Mouse (Mus musculus): ENCODE measurements around the gene Il19. TPM values are rescaled to one million over a fixed set of nuclear protein-coding genes. Genes with fewer than 3 reads are reported as not detected.

The Il19 gene
- 0.21 and 0.25 TPM in 2 replicates for polyA plus RNA-seq (2014; fragmentation: Nextera tagmentation; extraction: Ambion mirVana)

GRCm38 (mm10) chr1:130940065-130940687 lies at the start of gene Il19:
Gene Il19 (minus strand): TSS chr1:130940115.
- ATAC-seq (ENCODE audit: low read depth) (no peak), DNase-seq (ENCODE audit: low spot score) (no peak)
- Histone ChIP-seq H3K4me3 (ENCODE audit: low read depth, low read length) (no peak within 1 kb of the TSS), H3K4me1 (ENCODE audit: control insufficient read depth, insufficient read depth, low read length) (no peaks in the 10 kb centered on the region; the same call in none of the 2 replicates), H3K4me2 (ENCODE audit: low read depth, low read length) (no peak within 1 kb of the TSS), H3K27me3 (replicated peaks; ENCODE audit: control insufficient read depth, insufficient read depth, low read length) (no peaks in the 10 kb centered on the region), H3K36me3 (ENCODE audit: control insufficient read depth, insufficient read depth, low read length) (no peaks in the 10 kb centered on the region), H3K27ac (replicated peaks; ENCODE audit: low read depth, low read length) (no peak within 1 kb of the TSS), H3K9ac (ENCODE audit: low read depth, low read length) (no peak within 1 kb of the TSS), H3K9me3 (ENCODE audit: control insufficient read depth, low read length) (no peaks in the 10 kb centered on the region)
- 51% methylated on average over 4 of the region's 4 CpGs for WGBS

- DNase-seq (ENCODE audit: low spot score) (no peak), ATAC-seq (ENCODE audit: low read depth) (no peak)
- H3K27me3 ChIP-seq (replicated peaks; ENCODE audit: control insufficient read depth, insufficient read depth, low read length): no peaks in the 10 kb centered on the region
- 88% methylated on average over 3 of the region's 3 CpGs for WGBS
- H3K4me3 ChIP-seq (ENCODE audit: low read depth, low read length): no peak overlapping the region
- no peaks in the 10 kb centered on the region for H3K36me3 ChIP-seq (ENCODE audit: control insufficient read depth, insufficient read depth, low read length)
- H3K4me2 ChIP-seq (ENCODE audit: low read depth, low read length): no peak overlapping the region
- H3K27ac ChIP-seq (replicated peaks; ENCODE audit: low read depth, low read length): no peak overlapping the region
- no peak overlapping the region for H3K9ac ChIP-seq (ENCODE audit: low read depth, low read length)
- H3K9me3 ChIP-seq (ENCODE audit: control insufficient read depth, low read length): no peaks in the 10 kb centered on the region
- H3K4me1 ChIP-seq (ENCODE audit: control insufficient read depth, insufficient read depth, low read length): no peaks in the 10 kb centered on the region
Measured at GRCm38 (mm10) chr1:130989331-130989730, 49.4 kb upstream of the Il19 start.

- Histone ChIP-seq H3K4me2 (ENCODE audit: low read depth, low read length) (no peak overlapping the region), H3K27me3 (replicated peaks; ENCODE audit: control insufficient read depth, insufficient read depth, low read length) (no peaks in the 10 kb centered on the region), H3K27ac (replicated peaks; ENCODE audit: low read depth, low read length) (no peak overlapping the region), H3K9me3 (ENCODE audit: control insufficient read depth, low read length) (no peaks in the 10 kb centered on the region), H3K36me3 (ENCODE audit: control insufficient read depth, insufficient read depth, low read length) (no peaks in the 10 kb centered on the region), H3K4me1 (ENCODE audit: control insufficient read depth, insufficient read depth, low read length) (no peaks in the 10 kb centered on the region), H3K4me3 (ENCODE audit: low read depth, low read length) (no peak overlapping the region), H3K9ac (ENCODE audit: low read depth, low read length) (no peak overlapping the region)
- no peak for DNase-seq (ENCODE audit: low spot score)
- ATAC-seq (ENCODE audit: low read depth): no peak
Measured at GRCm38 (mm10) chr1:130987418-130987817, 47.5 kb upstream of the Il19 start.

- Histone ChIP-seq H3K4me2 (ENCODE audit: low read depth, low read length) (no peak overlapping the region), H3K36me3 (ENCODE audit: control insufficient read depth, insufficient read depth, low read length) (no peaks in the 10 kb centered on the region), H3K4me3 (ENCODE audit: low read depth, low read length) (no peak overlapping the region), H3K27ac (replicated peaks; ENCODE audit: low read depth, low read length) (no peak overlapping the region), H3K9me3 (ENCODE audit: control insufficient read depth, low read length) (no peaks in the 10 kb centered on the region), H3K4me1 (ENCODE audit: control insufficient read depth, insufficient read depth, low read length) (no peaks in the 10 kb centered on the region), H3K27me3 (replicated peaks; ENCODE audit: control insufficient read depth, insufficient read depth, low read length) (no peaks in the 10 kb centered on the region), H3K9ac (ENCODE audit: low read depth, low read length) (no peak overlapping the region)
- DNase-seq (ENCODE audit: low spot score) (no peak), ATAC-seq (ENCODE audit: low read depth) (no peak)
- WGBS: 87% methylated on average over 5 of the region's 5 CpGs
Measured at GRCm38 (mm10) chr1:130987001-130987400, 47.1 kb upstream of the Il19 start.

- Histone ChIP-seq H3K9ac (ENCODE audit: low read depth, low read length) (no peak overlapping the region), H3K27me3 (replicated peaks; ENCODE audit: control insufficient read depth, insufficient read depth, low read length) (no peaks in the 10 kb centered on the region), H3K4me1 (ENCODE audit: control insufficient read depth, insufficient read depth, low read length) (no peaks in the 10 kb centered on the region), H3K4me3 (ENCODE audit: low read depth, low read length) (no peak overlapping the region), H3K4me2 (ENCODE audit: low read depth, low read length) (no peak overlapping the region), H3K36me3 (ENCODE audit: control insufficient read depth, insufficient read depth, low read length) (no peaks in the 10 kb centered on the region), H3K9me3 (ENCODE audit: control insufficient read depth, low read length) (no peaks in the 10 kb centered on the region), H3K27ac (replicated peaks; ENCODE audit: low read depth, low read length) (no peak overlapping the region)
- DNase-seq (ENCODE audit: low spot score) (peak; percentile 31), ATAC-seq (ENCODE audit: low read depth) (no peak)
- 57% methylated on average over 7 of the region's 7 CpGs for WGBS
Measured at GRCm38 (mm10) chr1:130984441-130984840, 44.5 kb upstream of the Il19 start.

GRCm38 (mm10) chr1:130979455-130979854 lies 39.5 kb upstream of the Il19 start:
- H3K27ac ChIP-seq (replicated peaks; ENCODE audit: low read depth, low read length): no peak overlapping the region
- H3K4me3 ChIP-seq (ENCODE audit: low read depth, low read length): no peak overlapping the region
- H3K4me2 ChIP-seq (ENCODE audit: low read depth, low read length): no peak overlapping the region
- H3K36me3 ChIP-seq (ENCODE audit: control insufficient read depth, insufficient read depth, low read length): no peaks in the 10 kb centered on the region
- no peaks in the 10 kb centered on the region for H3K9me3 ChIP-seq (ENCODE audit: control insufficient read depth, low read length)
- H3K4me1 ChIP-seq (ENCODE audit: control insufficient read depth, insufficient read depth, low read length): no peaks in the 10 kb centered on the region
- no peak overlapping the region for H3K9ac ChIP-seq (ENCODE audit: low read depth, low read length)
- ATAC-seq (ENCODE audit: low read depth) (no peak), DNase-seq (ENCODE audit: low spot score) (peak; percentile 45)
- WGBS: 50% methylated on average over 1 of the region's 1 CpGs
- H3K27me3 ChIP-seq (replicated peaks; ENCODE audit: control insufficient read depth, insufficient read depth, low read length): no peaks in the 10 kb centered on the region

GRCm38 (mm10) chr1:130963891-130964290 lies 24.0 kb upstream of the Il19 start:
- H3K36me3 ChIP-seq (ENCODE audit: control insufficient read depth, insufficient read depth, low read length): no peaks in the 10 kb centered on the region
- no peaks in the 10 kb centered on the region for H3K27me3 ChIP-seq (replicated peaks; ENCODE audit: control insufficient read depth, insufficient read depth, low read length)
- WGBS: 83% methylated on average over 6 of the region's 6 CpGs
- H3K9me3 ChIP-seq (ENCODE audit: control insufficient read depth, low read length): no peaks in the 10 kb centered on the region
- H3K4me3 ChIP-seq (ENCODE audit: low read depth, low read length): no peak overlapping the region
- DNase-seq (ENCODE audit: low spot score): no peak
- no peaks in the 10 kb centered on the region for H3K4me1 ChIP-seq (ENCODE audit: control insufficient read depth, insufficient read depth, low read length)
- H3K4me2 ChIP-seq (ENCODE audit: low read depth, low read length): no peak overlapping the region
- H3K27ac ChIP-seq (replicated peaks; ENCODE audit: low read depth, low read length): no peak overlapping the region
- ATAC-seq (ENCODE audit: low read depth): no peak
- H3K9ac ChIP-seq (ENCODE audit: low read depth, low read length): no peak overlapping the region

- Histone ChIP-seq H3K9me3 (ENCODE audit: control insufficient read depth, low read length) (no peaks in the 10 kb centered on the region), H3K36me3 (ENCODE audit: control insufficient read depth, insufficient read depth, low read length) (no peaks in the 10 kb centered on the region), H3K4me3 (ENCODE audit: low read depth, low read length) (no peak overlapping the region), H3K4me1 (ENCODE audit: control insufficient read depth, insufficient read depth, low read length) (peaks cover 3% of the 10 kb centered on the region; the same call in 1 of the 2 replicates), H3K4me2 (ENCODE audit: low read depth, low read length) (no peak overlapping the region), H3K27ac (replicated peaks; ENCODE audit: low read depth, low read length) (no peak overlapping the region), H3K9ac (ENCODE audit: low read depth, low read length) (no peak overlapping the region), H3K27me3 (replicated peaks; ENCODE audit: control insufficient read depth, insufficient read depth, low read length) (no peaks in the 10 kb centered on the region)
- DNase-seq (ENCODE audit: low spot score): no peak
- no peak for ATAC-seq (ENCODE audit: low read depth)
- 47% methylated on average over 6 of the region's 6 CpGs for WGBS
Measured at GRCm38 (mm10) chr1:130946920-130947319, 7.0 kb upstream of the Il19 start.

- DNase-seq (ENCODE audit: low spot score): peak; percentile 30
- Histone ChIP-seq H3K9me3 (ENCODE audit: control insufficient read depth, low read length) (no peaks in the 10 kb centered on the region), H3K4me2 (ENCODE audit: low read depth, low read length) (no peak overlapping the region), H3K27ac (replicated peaks; ENCODE audit: low read depth, low read length) (no peak overlapping the region), H3K9ac (ENCODE audit: low read depth, low read length) (no peak overlapping the region), H3K4me3 (ENCODE audit: low read depth, low read length) (no peak overlapping the region), H3K27me3 (replicated peaks; ENCODE audit: control insufficient read depth, insufficient read depth, low read length) (no peaks in the 10 kb centered on the region), H3K4me1 (ENCODE audit: control insufficient read depth, insufficient read depth, low read length) (no peaks in the 10 kb centered on the region; the same call in none of the 2 replicates), H3K36me3 (ENCODE audit: control insufficient read depth, insufficient read depth, low read length) (no peaks in the 10 kb centered on the region)
- no peak for ATAC-seq (ENCODE audit: low read depth)
- 30% methylated on average over 3 of the region's 3 CpGs for WGBS
Measured at GRCm38 (mm10) chr1:130941801-130942200, 1.9 kb upstream of the Il19 start.

Data from embryonic facial prominence, embryonic 14.5 days (tissue).